Mouse (Mus musculus) heart, adult 10 weeks (tissue): ENCODE results near the gene Dyrk1a. TPM values are rescaled to one million over a fixed set of nuclear protein-coding genes. Genes with fewer than 3 reads are reported as not detected.

ENCODE experiments used
- polyA plus RNA-seq: library from polyadenylated mRNA; stranded (reverse); fragments of 350-450 nt; fragmentation: Illumina TruSeq; extraction: RNeasy Lipid Tissue Mini Kit (QIAGEN cat#74804); gene quantifications from one replicate; pipeline ENCODE4 v1.2.3, GENCODE M21; 2014; ENCODE audit warnings: low read depth, low replicate concordance

Gene Dyrk1a
- polyA plus RNA-seq = 33.7 TPM

DNA sequence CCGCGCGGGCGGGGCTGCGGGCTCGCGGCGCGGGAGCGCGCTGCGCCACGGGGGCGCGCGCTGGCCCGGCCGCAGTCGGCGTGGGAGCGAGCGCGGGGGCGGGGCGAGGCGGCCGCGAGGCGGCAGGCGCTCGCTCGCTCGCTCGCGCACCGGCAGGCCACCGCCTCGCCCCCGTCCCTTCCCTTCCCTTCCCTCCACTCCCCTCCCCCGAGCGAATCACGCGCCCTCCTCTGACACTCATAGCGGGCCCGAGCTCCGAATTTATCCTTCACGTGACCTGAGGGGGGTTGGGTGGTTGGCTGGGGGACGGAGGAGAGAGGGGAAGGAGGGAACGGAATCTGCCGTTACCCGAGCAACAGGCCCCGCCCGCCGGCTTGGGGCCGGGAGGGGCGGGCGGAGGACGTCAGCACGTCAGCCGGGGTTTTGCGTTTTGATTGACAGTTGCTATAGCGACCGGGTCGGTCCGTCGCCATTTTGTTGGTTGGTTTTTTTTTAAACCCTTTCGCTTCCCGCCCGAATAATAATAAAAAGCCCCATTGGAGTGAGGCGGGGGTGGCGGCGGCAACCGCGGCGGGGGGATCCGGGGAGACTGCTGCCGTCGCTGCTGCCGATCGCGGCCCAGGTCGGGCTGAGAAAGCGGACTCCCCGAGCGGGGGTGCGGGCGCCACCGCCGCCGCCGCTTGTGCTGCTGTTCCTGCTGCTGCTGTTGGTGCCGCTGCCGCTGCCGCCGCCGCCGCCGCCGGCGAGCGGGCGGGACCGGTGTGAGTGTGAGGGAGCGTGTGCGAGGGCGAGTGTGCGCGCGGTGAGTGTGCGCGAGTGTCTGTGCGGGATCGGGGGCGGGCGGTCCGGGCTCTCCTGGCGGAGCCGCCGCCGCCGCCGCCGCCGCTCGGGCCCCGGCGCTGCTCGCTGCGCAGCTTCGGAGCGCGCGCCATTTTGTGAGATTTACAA is at the start of gene Dyrk1a:
Dyrk1a (plus strand) TSS at position 782 of the 948 bp plus-strand sequence.

DNA sequence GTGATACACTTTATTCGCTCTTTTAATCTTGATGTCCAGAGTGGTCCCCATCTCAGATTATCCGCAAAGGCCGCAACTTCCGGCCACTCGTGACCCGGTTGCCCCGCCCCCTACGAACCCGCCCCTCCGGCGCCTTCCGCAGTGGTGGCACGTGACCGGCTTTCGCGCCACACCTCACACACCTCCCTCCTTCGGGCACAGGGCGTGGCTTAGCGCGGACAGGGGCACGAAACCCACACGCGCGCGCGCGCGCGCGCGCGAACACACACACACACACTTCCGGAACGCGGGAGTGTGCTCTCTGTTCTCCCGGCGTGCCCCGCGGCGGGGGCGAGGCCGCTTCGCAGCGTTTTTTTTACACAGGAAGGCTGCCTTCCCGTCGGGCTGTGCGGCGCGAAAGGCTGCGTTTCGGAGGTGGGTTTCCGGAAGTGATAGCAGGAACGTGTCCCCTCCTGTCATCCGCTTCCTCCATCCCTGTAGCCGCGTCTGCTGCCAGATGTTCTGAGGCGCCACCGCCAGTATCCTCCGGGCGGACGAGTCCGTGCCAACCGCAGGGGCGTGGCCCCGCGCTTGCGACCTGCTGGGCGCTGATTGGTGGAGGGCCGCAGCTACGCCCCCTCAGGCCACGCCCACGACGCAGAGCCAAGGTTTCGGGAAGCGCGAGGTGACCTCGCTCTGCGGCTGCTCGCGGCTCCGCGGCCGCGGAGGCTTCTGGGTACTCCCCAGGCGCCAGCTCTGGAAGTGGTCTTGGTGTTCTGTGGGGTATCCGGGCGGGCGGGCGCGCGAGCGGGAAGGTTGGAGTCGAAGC is 43.3 kb upstream of the Dyrk1a start, which contains the start of gene Vps26c:
Vps26c (minus strand) TSS at position 487 of the 808 bp plus-strand sequence.

Other genes starting within 250 kb of the Dyrk1a start
- 4.0 TPM for gene Ripply3, start 241.6 kb upstream of the Dyrk1a start, polyA plus RNA-seq
- 56.6 TPM for gene Ttc3, start 199.4 kb upstream of the Dyrk1a start, polyA plus RNA-seq
- 177 TPM for gene Pigp, start 198.2 kb upstream of the Dyrk1a start, polyA plus RNA-seq
- gene Vps26c, start 43.2 kb upstream of the Dyrk1a start, polyA plus RNA-seq = 32.4 TPM